Mouse (Mus musculus) layer of hippocampus, adult 18-20 months (tissue): ENCODE data around the gene Fam118a. TPM values are rescaled to one million over a fixed set of nuclear protein-coding genes. Genes with fewer than 3 reads are reported as not detected.

Experiments
- DNase-seq, 2 experiments: peaks; one replicate each; pipeline ENCODE4 v3.0.0; 2022; ENCODE audit warnings: low spot score in 2 of 2
- total RNA-seq, 2 experiments: library from RNA; stranded (reverse); gene quantifications; 2 replicates each; pipeline ENCODE4 v1.2.3; 2021

Fam118a gene
- total RNA-seq, 2 experiments from 2014 or later: 29.9 to 35.2 TPM

GRCm38 (mm10) chr15:85055186-85055585 lies 26.4 kb downstream of the Fam118a start:
- no peak for DNase-seq

GRCm38 (mm10) chr15:85063421-85063820 lies 34.7 kb downstream of the Fam118a start:
- DNase-seq: no peak

- peak in 1 of 2 experiments; percentile 67 for DNase-seq
Measured at GRCm38 (mm10) chr15:85070561-85070960, 41.8 kb downstream of the Fam118a start.

GRCm38 (mm10) chr15:85072651-85073050 lies 43.9 kb downstream of the Fam118a start:
- DNase-seq: no peak

- peak; percentile 10 to 50 for DNase-seq
Measured at GRCm38 (mm10) chr15:85085641-85086040, 56.9 kb downstream of the Fam118a start.

Other genes with a start within 250 kb of the Fam118a start
- 10 to 100 TPM in 1 of 2 experiments, 1 to 10 TPM in 1; 9.9 to 11.1 TPM for gene Phf21b, start 172.9 kb upstream of the Fam118a start, total RNA-seq
- 1 to 10 TPM; 1.0 to 1.1 TPM for gene Gm29666, start 108.9 kb upstream of the Fam118a start, total RNA-seq
- gene Nup50, start 105.5 kb upstream of the Fam118a start, total RNA-seq: 10 to 100 TPM; 35.3 to 37.9 TPM
- 100 to 1,000 TPM in 1 of 2 experiments, 10 to 100 TPM in 1; 97.0 to 102 TPM for gene 5031439G07Rik, start 40.4 kb upstream of the Fam118a start, total RNA-seq
- gene Upk3a, start 11.8 kb upstream of the Fam118a start, total RNA-seq: under 1 TPM in 1 of 2 experiments, not detected in 1; 0.40 TPM
- under 1 TPM in 1 of 2 experiments, not detected in 1; 0.08 TPM for gene Smc1b, start 103.0 kb downstream of the Fam118a start, total RNA-seq
- under 1 TPM; 0.30 TPM for gene Ribc2, start 103.1 kb downstream of the Fam118a start, total RNA-seq
- 10 to 100 TPM; 13.8 to 15.4 TPM for gene Fbln1, start 177.0 kb downstream of the Fam118a start, total RNA-seq